Mouse (Mus musculus) thymus, postnatal 0 days (tissue): ENCODE data around the gene Acot13. TPM values are rescaled to one million over a fixed set of nuclear protein-coding genes. Genes with fewer than 3 reads are reported as not detected.

Source experiments
- DNase-seq: peaks from one replicate; pipeline ENCODE4 v3.0.0-alpha.2; 2015; ENCODE audit warnings: low spot score
- polyA plus RNA-seq: library from polyadenylated mRNA; unstranded; fragments of >200 nt; fragmentation: Nextera tagmentation; extraction: Ambion mirVana; gene quantifications from 2 replicates; pipeline ENCODE4 v1.2.1, GENCODE M21; 2015

The Acot13 gene
- polyA plus RNA-seq, 1 experiment from 2014 or later = 119 TPM

GRCm38 (mm10) chr13:24832131-24832810 is 931 bp upstream of the Acot13 start:
- no peak for DNase-seq

DNA sequence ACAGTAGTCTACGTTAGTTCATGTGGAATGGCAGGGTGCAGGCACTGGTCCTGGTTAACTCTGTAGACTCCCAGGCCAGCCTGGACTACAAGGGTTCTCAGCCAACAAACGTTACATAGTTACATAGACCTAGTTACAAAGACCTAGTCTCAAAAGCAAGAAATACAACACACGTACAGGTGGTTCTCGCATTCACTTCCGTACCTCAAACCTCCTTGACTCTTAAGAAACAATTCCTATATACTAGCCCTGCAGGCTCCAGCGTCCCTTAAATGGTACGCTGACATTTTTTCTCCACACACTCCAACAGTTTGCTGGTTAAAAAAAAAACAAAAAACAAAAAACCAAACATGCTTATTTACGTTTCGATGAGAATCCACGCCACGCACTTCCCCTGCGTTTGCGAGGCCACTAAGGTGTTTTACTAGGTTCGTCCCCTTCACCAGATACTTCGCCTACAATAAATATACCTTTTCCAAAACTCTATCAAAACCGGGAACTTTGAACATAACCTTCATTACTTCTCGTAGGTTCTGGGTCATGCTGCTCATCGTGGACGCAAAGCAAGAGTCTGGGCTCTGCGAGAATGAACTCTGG is 486 bp downstream of the Acot13 start:
- peak; percentile 40 for DNase-seq

DNA sequence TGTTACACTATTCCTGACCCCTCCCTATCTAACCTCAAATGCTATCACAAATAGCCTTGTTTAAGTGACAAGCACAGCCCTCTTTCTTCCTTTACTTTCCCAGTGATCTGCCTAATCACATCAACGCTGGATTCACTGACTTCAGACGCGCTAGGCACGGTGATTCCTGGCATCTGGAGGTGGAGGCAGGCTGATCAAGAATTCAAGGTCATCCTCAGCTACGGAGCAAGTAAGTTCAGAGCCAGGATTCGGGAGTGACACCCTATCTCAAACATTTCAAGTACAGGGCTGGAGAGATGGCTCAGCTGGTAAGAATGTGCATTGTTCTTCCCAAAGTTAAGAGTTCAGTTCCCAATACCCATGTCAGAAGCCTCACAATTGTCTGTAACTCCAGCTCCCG is 5.2 kb downstream of the Acot13 start:
- DNase-seq = no peak

- DNase-seq = no peak
These were observed 5.8 kb downstream of the Acot13 start for GRCm38 (mm10) chr13:24825587-24825986.

DNA sequence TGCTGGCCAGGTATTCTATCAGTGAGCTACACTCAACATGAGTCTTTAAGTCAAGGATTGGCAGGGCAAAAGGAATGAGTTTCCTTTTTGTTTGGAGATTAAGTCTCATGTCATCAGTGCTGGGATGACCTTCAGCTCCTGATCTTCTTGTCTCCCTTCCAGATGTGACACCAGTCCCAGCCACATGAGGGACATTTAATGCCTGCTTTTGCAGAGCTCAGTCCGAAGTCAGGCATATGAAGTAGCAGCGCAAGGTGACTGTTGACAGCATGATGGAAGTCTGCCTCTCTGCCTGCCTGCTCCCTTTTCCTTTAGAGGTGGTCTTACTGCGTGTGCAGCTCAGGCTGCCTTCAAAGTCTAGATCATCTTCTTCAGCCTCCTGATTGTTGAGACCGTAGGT is 6.7 kb downstream of the Acot13 start:
- no peak for DNase-seq

DNA sequence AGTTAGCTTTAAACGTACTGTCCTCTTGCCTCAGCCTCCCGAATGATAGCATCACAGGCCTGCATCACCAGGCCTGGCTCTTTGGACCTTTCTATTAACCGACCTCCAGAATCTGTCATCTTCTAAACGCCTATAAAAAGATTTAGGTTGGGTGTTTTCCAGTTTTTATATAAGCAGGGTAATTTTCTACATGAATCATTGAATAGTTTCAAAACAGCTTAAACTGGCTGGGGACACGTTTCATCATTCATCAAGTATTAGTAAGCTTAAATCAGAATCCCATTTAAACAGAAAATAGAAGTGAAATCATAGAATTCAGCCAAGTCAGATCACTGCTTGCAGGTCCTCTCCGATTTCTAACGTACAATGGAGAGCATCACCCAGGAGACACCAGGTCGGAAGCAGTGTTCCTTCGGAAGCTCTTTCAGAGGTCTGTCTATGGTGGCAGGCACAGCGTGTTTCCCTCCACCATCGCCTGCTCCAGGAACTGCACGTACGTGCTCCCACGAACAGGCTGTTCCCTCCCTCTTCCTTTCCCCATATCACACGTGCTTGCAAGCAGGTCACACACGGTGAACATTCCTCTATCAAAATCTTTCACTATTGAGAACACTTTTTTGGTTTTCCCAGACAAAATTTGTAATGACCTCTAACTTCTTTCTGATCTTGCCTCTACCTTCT is 8.5 kb downstream of the Acot13 start:
- no peak for DNase-seq

- DNase-seq = no peak
These were observed 11.4 kb downstream of the Acot13 start for GRCm38 (mm10) chr13:24819931-24820330.

DNA sequence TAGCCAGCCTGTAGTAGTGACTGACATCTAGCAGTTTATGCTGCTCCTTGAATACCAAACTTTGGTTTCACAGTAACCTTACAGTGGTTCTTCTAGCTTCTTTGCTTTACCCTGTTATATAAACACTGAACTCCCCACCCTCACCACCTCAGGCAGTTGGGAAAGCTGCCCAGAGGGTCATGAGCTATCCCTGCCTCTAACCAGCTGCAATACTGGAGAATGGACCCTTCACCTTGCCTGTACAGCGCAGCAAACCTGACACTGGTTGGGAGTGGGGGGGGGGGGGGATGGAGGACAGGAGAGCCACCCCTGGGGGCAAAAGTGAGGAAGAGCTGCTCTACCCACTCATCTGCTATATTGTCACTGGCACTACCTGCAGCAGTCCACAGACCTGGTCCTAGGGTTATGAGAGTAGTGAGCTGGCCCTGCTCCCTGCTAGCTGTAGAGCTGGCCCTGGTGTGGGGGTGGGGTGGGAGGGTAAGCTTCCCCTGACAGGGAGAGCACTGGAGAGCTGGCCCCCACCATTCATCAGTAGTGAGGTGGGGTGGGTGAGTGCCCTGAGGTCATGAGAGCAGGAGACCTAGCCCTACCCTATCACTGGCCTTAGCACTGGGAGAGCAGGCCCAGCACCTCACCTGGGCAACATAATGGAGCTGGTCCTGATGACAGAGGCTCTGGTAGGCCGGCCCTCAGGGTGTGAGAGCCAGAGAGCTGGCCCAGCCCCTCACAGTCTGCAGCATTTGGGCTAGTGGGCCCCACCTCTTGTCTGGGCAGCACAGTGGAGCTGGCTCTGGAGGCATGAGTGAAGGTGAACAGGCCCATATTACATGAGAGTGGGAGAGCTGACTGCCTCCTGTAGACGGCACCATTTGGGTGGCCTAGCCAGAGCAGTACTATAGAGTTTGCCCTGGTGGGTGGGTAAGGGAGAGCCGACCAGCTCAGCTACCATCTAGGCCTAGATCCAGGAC is 14.9 kb downstream of the Acot13 start:
- DNase-seq = no peak

- DNase-seq = no peak
These were observed 16.7 kb downstream of the Acot13 start for GRCm38 (mm10) chr13:24814616-24815015.

DNA sequence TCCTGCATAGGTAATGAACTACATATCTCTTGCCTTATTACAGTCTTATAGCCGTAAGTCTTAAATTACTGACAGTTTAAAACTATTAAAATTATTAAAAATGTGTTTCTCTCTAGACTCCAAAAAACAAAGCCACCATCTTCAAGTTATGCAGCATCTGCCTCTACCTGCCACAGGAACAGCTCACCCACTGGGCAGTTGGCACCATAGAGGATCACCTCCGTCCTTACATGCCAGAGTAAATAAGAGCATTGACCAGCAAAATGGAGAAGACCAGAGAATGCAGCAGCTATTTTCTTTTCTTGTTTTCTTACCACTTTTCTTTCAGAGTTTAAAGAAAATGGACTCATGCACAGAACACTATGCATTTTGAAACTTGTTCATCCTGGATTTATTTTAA is 18.8 kb downstream of the Acot13 start:
- DNase-seq = no peak

DNA sequence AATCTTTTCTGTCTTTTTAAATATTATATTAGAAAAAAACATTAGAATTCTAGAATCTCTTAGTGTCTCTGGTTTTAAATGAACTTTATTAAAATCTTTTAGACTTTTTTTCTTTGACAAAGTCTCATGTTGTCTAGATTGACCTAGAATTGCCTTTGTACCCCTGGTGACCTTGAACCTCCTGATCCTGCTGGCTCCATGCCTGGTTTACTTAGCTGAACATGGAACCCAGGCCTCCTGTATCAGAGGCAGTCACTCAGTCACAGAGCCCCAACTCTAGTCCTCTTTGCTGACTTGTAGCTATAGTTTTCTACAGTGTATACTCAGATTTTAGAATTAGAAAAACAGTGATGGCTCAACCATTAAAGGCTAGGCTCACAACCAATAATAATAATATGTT is 25.3 kb downstream of the Acot13 start:
- no peak for DNase-seq

- DNase-seq = peak; percentile 23
These were observed 28.1 kb downstream of the Acot13 start for GRCm38 (mm10) chr13:24803196-24803595.

- DNase-seq = peak; percentile 43
These were observed 29.1 kb downstream of the Acot13 start for GRCm38 (mm10) chr13:24802131-24802691.

GRCm38 (mm10) chr13:24801308-24801921 is 29.9 kb downstream of the Acot13 start, which contains the start of gene BC005537:
BC005537 (plus strand) TSS chr13:24801657.
- DNase-seq = peak; percentile 73

DNA sequence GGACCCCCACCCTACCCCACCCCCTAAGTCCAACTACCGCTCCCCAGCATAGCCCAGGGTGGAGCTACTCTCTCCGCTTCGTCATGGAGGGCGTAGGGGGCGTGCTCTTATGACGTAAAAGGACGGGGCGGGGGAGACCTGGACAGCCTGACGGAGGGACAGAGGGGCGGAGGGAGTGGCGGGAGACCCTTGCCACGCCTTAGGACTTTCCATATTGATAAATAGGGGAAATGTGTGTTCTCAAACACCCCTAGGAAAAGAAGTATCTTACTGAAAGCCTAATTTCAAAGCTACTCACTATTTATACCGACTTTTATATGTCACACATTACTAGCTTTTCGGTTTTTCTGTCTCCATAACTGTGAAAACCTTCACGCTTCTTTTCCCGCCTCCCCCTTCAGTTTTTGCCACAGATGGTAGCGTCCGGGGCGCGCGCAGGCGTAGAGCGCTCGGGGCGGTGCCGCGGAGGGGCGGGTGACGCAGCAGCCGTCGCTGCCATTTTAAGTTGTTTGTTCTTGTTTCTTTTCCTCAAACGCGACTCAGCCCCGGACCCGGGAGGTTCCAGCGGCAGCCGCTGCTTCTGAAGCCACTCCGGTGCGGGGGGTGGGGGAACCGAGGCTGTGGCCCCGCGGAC is 30.5 kb downstream of the Acot13 start:
- peak; percentile 99 for DNase-seq

- DNase-seq = peak; percentile 38
These were observed 31.2 kb downstream of the Acot13 start for GRCm38 (mm10) chr13:24799925-24800673.

DNA sequence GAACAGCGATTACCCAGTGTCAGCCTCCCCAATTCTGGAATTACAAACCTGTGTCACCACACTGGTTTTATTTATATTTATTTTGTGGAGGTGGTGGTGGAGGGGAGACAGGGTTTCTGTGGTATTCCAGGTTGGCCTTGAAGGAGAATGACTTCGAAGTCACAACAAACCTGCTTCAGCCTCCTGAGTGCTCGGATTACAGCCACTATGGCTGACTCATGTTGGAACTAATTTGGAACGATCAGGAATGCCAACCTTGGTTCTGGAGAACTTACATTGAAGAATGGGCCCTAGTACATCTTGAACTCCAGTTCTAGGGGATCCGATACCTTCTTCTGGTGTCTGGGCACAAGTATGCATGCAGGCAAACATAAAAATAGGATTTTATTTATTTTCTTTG is 32.0 kb downstream of the Acot13 start:
- DNase-seq = no peak

GRCm38 (mm10) chr13:24798686-24799085 is 32.7 kb downstream of the Acot13 start:
- no peak for DNase-seq

DNA sequence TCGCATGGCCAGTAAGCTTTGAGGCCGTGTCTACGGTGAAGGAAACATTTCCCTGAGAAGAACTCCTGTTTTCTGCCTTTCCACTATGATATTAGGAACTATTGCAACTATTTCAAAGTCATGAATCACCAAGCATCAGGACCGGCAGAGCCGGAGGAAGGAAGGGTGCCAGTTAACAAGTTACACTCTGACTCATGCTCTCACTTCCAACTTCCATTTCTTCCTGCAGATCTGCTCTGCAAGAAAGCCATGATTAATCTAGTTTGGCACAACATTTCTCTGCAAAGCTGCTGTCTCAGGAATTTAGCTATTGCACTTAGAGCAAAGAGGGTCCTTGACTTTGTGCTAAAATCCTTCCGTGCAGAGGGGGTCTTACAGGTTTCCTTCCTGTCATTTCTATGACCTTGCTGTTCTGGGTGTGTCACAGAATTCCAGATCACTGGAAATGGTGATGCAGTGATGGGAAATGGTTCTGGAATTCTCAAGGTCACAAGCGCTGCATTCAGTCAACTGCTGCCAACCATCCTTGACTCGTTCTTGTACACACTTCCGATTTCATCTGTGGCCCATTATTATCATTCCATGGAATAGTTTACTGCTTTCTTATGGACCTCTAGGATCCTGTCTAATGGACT is 38.8 kb downstream of the Acot13 start:
- no peak for DNase-seq
